Comparison of ENCODE assay signal across 9 mouse cellular contexts in genomic region chr10:125845014-125845514, GRCm38 (mm10).
DNase-seq lines count a peak whose midpoint lies in the region; ATAC-seq lines count a peak whose summit lies in the region.
"Had no signal": no experiment of that assay in that cellular context is flagged by ENCODE, and none has a peak within 500 bp of the region (broad histone marks: within the 10 kb centered on the region; RNA-seq: fewer than 3 reads in every experiment).

No protein-coding gene starts in this region.

- 13% methylated on average over 19 of the region's 19 CpGs for WGBS in heart, embryonic 10.5 days
- 4% methylated on average over 19 of the region's 19 CpGs for WGBS in embryonic facial prominence, embryonic 11.5 days
- WGBS in intestine, embryonic 16.5 days = 8% methylated on average over 19 of the region's 19 CpGs

- H3K36me3 ChIP-seq in heart, embryonic 10.5 days = no peaks in the 10 kb centered on the region
- H3K36me3 ChIP-seq in embryonic facial prominence, embryonic 11.5 days (replicated peaks; ENCODE audit: control insufficient read depth, insufficient read depth, low read depth, low read length) = no peaks in the 10 kb centered on the region
- H3K36me3 ChIP-seq in intestine, embryonic 16.5 days (ENCODE audit: control insufficient read depth, insufficient read depth, low read length) = no peaks in the 10 kb centered on the region

- H3K9ac ChIP-seq in embryonic facial prominence, embryonic 11.5 days (replicated peaks; ENCODE audit: low read length) = 0 out of 2 replicates have a peak overlapping the region, but pooled peaks have one; percentile 19
- peak overlapping the region; percentile 44; the same call in 1 of the 2 replicates for H3K9ac ChIP-seq in intestine, embryonic 16.5 days (ENCODE audit: low read depth, low read length)

- intact Hi-C loops in heart, postnatal 14 days (cut with DNase I) = no loop called here

- no peaks in the 10 kb centered on the region for H3K9me3 ChIP-seq in heart, embryonic 10.5 days
- H3K9me3 ChIP-seq in embryonic facial prominence, embryonic 11.5 days (replicated peaks; ENCODE audit: control insufficient read depth, low read length) = no peaks in the 10 kb centered on the region
- no peaks in the 10 kb centered on the region for H3K9me3 ChIP-seq in intestine, embryonic 16.5 days (ENCODE audit: control insufficient read depth, low read length)

- peak; percentile 67; the same call in 1 of the 2 replicates for ATAC-seq in embryonic facial prominence, embryonic 11.5 days (replicated peaks; ENCODE audit: insufficient number of reproducible peaks, low FRiP score, low TSS enrichment, low read depth)
- ATAC-seq in intestine, embryonic 16.5 days = peak; percentile 84

- H3K27me3 ChIP-seq in heart, embryonic 10.5 days (ENCODE audit: insufficient read depth, poor library complexity, severe bottlenecking) = peaks cover 4% of the 10 kb centered on the region; the same call in 1 of the 2 replicates
- H3K27me3 ChIP-seq in embryonic facial prominence, embryonic 11.5 days (ENCODE audit: control insufficient read depth, insufficient read depth, low read length) = no peaks in the 10 kb centered on the region
- no peaks in the 10 kb centered on the region; the same call in 1 of the 2 replicates for H3K27me3 ChIP-seq in intestine, embryonic 16.5 days (replicated peaks; ENCODE audit: control insufficient read depth, insufficient read depth, low read length)

- peak overlapping the region; percentile 9; the same call in 1 of the 2 replicates for H3K27ac ChIP-seq in heart, embryonic 10.5 days
- no peak overlapping the region; the same call in 1 of the 2 replicates for H3K27ac ChIP-seq in embryonic facial prominence, embryonic 11.5 days (replicated peaks; ENCODE audit: low read depth, low read length)
- no peak overlapping the region for H3K27ac ChIP-seq in intestine, embryonic 16.5 days (ENCODE audit: low read length)

- no peak for DNase-seq in heart, embryonic 10.5 days (ENCODE audit: low spot score)
- no peak for DNase-seq in heart, postnatal 14 days
- peak; percentile 58 for DNase-seq in embryonic facial prominence, embryonic 11.5 days (ENCODE audit: low spot score)
- peak; percentile 68 for DNase-seq in neural tube, embryonic 10.5 days (ENCODE audit: extremely low spot score, low spot score)
- no peak for DNase-seq in urinary bladder, postnatal 14 days (ENCODE audit: low spot score)
- no peak for DNase-seq in lung, postnatal 36 days
- DNase-seq in lung, postnatal 10 days = no peak
- DNase-seq: layer of hippocampus, postnatal 36 days had no signal

- H3K4me2 ChIP-seq in embryonic facial prominence, embryonic 11.5 days (ENCODE audit: low read depth, low read length) = peak overlapping the region; percentile 21
- H3K4me2 ChIP-seq in intestine, embryonic 16.5 days (ENCODE audit: low read depth, low read length) = peak overlapping the region; percentile 53

- peaks cover 6% of the 10 kb centered on the region for H3K4me1 ChIP-seq in heart, embryonic 10.5 days
- no peaks in the 10 kb centered on the region; the same call in 1 of the 2 replicates for H3K4me1 ChIP-seq in embryonic facial prominence, embryonic 11.5 days (ENCODE audit: control insufficient read depth, insufficient read depth, low read length)
- peaks cover 3% of the 10 kb centered on the region; the same call in 1 of the 2 replicates for H3K4me1 ChIP-seq in intestine, embryonic 16.5 days (ENCODE audit: control insufficient read depth, insufficient read depth, low read length)

- peak overlapping the region; percentile 42 for H3K4me3 ChIP-seq in heart, embryonic 10.5 days
- no peak overlapping the region for H3K4me3 ChIP-seq in embryonic facial prominence, embryonic 11.5 days (ENCODE audit: low read depth, low read length)
- H3K4me3 ChIP-seq in intestine, embryonic 16.5 days (ENCODE audit: low read length) = peak overlapping the region; percentile 26; the same call in 1 of the 2 replicates

Comparison
In these comparisons a context has a peak if more than half of its experiments do, and no peak if none do; other contexts are left out.
1. DNase-seq: peak in embryonic facial prominence, embryonic 11.5 days (single experiment) and neural tube, embryonic 10.5 days (single experiment); none in heart, embryonic 10.5 days (single experiment), heart, postnatal 14 days (0 of 2), urinary bladder, postnatal 14 days (single experiment), lung, postnatal 36 days (single experiment) and lung, postnatal 10 days (single experiment).